Mouse (Mus musculus) common myeloid progenitor, adult 5-6 weeks (primary cell): Measurements from ENCODE around the gene Armc7. TPM values are rescaled to one million over a fixed set of nuclear protein-coding genes. Genes with fewer than 3 reads are reported as not detected.

Experiments
- ATAC-seq: replicated peaks from 2 replicates; pipeline ENCODE4 v1.8.0; 2016; ENCODE audit warnings: low read depth, mild to moderate bottlenecking, moderate TSS enrichment, inconsistent platforms; ENCODE audit not compliant: poor library complexity, severe bottlenecking
- total RNA-seq: library from RNA; stranded (forward); fragments of 200-1000, 187-1606 nt; gene quantifications from 2 replicates; pipeline ENCODE4 v1.2.3, GENCODE M21; 2017

Gene Armc7
- total RNA-seq: 4.2 and 6.5 TPM in 2 replicates

DNA sequence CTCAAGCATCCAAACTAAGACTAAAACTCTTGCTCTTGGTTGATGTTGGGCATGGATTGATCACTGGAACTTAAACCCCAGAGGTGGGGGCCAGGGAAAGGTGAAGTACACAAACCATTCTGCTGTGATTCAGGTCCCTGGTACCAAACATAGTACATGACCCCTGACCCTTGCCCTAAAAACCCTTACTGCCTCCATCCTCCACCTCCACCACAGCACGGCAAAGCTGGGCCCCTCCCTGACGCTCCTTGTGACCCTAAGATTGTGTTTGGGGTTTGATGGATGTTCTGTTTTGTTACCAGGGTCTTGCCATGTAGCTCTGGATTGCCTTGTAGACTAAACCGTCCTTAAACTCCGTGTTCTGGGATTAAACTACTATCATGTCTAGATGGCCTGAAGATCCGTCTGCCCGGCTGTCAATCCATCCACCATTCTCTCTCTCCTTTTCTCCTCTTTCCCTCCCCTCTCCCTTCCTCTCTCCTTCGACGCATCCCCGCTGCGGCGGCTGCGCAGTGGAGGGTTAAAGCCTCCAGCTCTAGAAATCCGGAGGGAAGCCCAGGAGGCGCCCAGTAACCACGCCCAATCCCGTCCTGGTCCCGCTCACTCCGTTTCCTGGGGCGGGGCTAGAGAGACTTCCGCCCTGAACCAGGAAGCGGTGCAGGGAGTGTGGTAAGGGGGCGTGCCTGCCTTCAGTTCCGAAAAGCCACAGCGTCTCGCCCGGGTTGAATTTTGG is at the start of gene Armc7:
Gene Armc7, plus strand, starts transcription at position 643 of the 733 bp plus-strand sequence.
- ATAC-seq: peak; percentile 88

DNA sequence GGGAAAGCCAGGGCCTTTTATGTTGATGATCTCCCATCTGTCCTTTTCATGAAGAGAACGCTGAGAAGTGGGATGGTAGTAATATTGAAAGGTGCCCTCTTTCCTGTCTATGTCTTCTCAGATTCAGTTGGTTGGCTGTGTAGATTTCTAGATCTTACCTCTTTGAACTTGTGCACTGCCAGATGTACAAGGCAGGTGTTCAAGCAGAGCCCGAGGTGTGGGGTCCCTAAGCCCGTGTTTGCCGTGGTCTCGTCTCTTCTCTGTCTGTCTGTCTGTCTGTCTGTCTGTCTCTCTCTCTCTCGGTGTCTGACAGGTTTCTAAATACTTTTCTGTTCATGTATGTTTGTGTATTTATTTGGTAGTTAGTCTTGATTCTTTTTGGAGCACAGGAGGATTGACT is 49.8 kb upstream of the Armc7 start:
- ATAC-seq: no peak

DNA sequence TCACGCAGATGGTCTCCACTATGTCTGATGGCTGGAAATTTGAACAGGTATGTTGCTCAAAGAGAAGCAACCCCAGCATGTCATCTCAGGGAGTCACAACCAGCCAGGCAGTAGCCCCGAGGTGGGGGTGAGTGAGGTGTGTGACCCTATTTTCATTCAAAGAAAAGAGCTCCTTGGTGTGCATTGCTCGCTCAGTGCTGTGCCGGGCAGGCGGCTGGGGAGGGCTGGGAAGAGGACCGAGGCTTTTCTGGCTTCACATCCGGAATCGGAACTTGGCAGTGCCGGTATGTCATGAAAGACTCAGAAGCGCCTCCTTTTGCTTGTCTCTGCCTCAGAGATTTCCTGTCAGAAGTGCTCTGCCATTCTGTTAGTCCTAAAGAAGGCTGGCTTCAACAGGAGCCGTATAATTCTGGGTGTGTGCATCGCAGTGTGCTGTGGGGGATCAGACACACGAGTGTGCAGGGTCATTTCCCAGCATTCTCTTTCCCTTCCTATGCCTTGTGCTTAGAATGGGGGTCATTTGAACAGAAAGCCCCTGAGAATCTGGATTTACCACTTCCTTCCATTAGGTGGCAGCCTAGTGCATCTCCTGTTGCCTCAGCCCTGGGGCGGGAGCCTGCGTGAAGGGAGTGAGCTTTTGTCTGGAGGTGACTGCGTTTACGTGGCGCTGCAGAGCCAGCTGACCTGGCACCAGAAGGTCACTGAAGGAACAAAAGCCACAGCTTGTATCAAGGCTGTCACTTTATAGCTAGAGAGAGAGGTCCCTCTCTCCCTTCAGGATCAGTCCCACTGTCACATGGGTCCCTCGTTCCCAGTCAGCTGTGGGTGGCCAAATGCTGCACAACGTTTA is 47.8 kb upstream of the Armc7 start:
- ATAC-seq: peak; percentile 88

DNA sequence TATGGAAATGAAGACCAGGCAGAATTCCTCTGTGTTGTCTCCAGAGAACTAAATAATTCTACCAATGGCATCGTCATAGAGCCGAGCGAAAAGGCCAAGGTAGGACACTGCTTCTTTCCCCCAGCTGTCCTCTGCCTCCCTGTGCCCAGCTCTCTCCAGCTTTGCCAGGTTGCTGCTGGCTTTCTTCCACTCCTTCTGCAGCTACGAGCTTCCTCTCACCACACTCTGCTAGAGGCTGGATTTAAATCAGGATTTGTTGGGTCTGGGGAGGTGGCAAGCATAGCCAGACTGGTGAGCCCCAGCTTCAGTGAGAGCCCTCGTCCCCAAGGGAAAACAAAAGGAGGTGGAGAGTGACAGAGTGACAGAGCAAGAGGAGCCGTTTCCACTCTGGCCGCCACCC is 46.2 kb upstream of the Armc7 start:
- no peak for ATAC-seq

DNA sequence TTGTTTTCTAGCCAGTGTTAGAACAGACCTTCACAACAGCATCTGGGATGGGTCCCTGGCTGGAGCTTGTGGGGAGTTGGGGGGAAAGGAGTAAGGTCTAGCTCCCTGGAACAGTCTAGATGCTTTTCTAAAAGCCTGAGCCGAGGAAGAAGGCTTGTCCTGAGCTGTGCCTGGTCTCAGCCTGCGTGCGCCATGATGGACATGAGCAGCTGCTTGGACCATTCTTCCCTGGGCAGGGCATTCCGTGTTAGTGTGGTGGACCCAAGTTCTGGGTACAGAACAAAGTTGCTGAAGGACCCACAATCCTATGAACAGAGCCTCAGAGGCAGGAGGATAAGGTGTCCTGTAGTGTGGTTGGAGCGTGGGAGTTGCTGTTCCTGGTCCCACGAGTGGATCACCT is 44.9 kb upstream of the Armc7 start:
- no peak for ATAC-seq

DNA sequence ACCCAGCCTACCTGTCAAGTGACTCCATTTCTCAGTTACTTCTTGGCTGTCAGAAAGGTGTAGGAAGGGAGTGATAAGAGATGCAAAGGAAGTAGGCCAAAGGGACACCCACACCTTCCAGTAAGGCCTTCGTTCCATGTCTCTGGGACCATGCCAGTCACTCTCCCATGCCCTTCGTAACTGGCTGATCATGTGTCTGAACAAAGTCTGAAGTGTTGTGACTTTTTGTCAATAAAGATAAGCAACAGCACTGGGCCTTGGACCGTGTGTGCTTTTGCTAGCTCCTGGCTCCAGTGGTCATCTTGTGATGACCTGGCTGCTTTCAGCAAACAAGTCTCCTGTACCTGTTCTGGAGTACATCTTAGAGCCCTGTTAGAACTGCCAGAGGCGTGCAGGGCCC is 42.7 kb upstream of the Armc7 start:
- ATAC-seq: no peak

DNA sequence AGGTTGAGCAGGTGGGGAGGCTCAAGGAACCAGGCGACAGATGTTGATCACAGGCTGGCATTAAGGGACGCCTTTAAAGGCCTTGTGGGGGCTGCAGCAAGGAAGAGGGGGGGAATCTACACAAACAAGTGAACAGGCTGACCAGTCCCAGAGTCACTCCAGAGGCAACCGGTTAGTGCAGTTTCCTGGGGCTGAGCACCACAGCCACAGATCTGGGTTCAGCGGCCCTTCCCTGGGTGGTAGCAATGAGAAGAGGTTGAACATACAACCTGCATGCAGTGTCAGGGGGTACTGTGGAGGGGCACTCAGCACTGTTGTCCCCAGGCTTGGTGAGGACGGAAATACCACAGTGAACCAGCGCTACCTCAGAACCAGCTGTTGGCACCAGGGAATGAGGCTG is 42.1 kb upstream of the Armc7 start:
- no peak for ATAC-seq

DNA sequence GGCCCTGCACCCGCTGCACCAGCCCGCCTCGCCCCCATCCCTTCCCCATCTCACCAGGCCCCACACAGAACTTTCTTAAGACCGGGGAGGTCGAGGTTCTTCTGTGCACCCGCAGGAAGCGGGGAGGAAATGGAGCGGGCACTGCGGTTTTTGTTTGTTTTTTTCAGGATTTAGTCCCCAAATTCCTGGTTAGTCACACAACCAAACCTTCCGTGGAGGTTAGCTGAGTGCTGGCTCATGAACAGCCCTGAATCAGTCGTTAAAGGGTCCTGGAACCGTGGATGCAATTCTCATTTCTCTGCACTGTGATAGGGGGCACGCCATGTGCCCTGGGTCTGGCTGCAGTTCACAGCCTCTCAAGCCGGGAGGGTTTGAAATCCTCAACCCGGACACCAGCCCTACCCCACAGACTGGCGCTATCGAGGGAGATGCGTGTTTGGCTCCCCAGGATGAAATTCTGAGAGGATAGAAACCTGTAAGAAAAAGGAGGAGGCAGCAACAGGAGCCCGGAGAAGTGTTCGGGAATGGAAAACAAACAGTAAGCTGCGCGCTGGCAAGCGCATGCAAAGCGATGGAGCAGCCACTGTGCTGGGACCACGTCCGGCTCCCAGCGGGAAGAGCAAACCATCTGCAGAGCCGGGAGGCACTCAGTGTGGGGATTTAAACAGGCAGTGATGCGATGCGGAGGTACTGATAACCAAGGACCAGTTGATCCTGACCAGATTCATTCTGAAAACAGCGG is 39.7 kb upstream of the Armc7 start:
- no peak for ATAC-seq

DNA sequence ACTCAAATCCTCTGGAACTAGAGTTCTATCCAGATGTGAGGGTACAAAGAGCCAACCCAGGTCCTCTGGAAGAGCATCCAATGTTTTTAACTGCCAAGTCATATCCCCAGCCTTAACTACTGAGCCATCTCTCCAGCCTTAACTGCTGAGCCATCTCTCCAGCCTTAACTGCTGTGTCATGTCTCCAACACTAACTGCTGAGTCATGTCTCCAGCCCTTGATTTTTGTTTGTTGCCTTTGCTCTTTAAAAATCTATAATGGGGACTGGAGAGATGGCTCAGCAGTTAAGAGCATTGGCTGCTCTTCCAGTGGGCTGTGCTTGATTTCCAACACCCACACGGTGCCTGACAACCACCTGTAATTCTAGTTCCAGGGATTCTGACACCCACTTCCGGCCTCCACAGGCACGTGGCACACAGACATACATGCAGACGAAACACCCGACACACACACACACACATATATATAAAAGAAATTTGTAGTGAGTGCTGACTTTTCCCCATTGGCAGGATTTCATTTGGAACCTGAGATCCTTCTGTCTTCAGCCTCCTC is 37.8 kb upstream of the Armc7 start:
- ATAC-seq: no peak

DNA sequence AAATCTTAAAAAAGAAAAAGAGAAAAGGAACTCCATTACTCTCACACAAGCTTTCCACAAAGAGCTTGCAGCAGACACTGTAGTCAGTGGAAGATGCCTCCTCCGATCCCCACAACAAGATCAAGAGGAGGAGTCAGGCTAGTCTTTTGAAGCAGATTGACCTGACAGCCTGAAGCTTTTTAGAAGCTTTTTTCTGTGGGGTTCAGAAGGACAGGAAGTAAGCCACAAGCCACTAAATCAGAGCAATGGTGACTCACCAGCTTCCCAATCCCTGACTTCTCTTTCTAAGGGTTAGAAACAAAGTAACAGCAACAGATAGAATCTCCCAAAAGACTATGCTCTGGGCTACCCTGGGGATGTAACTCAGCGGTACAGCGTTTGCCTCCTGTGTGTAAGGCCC is 36.1 kb upstream of the Armc7 start:
- ATAC-seq: 0 out of 2 replicates have a peak, but pooled peaks have one; percentile 22

DNA sequence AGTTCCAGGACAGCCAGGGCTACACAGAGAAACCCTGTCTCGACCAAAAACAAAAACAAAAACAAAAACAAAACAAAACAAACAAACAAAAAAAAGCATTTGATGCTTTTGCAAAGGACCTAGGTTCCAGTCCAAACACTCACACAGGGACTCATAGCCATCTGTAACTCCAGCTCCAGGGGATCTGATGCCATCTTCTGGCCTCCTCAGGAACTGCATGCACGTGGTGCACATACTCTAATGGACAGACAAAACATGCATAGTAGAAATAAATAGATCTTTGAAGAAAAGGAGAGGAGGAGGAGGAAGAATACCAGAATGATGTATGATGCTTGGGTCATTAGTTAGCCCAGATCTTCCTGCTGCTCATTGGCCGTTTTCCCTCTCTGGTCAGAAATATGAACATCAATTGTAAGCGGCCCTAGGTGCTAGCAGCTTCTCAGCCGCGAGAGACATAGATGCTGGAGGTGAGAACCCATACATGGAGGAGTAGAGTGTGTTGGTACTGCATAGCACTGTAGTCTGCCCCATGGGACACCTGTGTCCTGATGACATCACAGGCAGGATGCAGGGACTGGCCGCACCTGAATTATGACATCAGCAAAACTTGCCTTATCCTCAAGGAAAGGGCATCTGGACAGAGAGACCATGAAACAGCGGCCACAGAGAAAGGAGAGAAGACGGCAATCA is 35.4 kb upstream of the Armc7 start, which contains the start of gene Trim80:
Gene Trim80, plus strand, starts transcription at position 640 of the 690 bp plus-strand sequence.
- ATAC-seq: no peak

DNA sequence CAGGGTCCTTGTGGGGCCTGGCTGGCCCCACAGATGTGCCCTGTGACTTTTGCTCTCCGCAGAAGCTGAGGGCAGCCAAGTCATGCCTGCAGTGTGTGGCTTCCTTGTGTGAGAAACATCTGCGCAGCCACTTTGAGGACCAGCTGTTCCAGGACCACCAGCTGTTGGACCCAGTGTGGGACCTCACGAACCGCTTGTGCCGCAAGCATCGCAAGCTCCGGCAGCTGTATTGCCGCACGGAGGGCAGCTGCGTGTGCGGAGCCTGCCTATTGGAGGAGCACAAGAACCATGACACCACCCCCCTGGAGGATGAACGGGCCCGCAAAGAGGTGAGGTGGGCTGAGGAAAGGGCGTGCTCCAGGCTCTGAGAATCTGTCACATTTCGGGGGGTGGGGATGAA is 34.0 kb upstream of the Armc7 start:
- no peak for ATAC-seq

DNA sequence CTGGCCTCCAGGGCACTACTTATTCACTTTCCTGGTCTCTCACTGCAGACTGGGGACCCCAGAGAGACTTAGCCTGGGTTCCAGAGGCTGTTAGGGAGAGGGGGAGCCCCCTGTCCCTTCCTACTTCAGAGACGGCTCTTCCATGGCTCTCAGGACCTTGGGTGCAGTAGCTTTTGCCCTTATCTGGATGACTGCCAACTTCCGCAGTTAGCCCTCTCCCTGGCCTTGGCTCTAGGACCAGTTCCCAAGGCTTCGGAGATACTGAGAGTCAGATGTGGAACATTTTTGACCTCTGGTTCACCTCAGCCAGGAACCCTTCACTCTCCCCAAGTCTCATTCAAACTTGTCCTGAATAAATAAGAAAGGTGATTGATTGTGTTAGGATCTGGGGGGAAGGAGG is 28.6 kb upstream of the Armc7 start:
- no peak for ATAC-seq

DNA sequence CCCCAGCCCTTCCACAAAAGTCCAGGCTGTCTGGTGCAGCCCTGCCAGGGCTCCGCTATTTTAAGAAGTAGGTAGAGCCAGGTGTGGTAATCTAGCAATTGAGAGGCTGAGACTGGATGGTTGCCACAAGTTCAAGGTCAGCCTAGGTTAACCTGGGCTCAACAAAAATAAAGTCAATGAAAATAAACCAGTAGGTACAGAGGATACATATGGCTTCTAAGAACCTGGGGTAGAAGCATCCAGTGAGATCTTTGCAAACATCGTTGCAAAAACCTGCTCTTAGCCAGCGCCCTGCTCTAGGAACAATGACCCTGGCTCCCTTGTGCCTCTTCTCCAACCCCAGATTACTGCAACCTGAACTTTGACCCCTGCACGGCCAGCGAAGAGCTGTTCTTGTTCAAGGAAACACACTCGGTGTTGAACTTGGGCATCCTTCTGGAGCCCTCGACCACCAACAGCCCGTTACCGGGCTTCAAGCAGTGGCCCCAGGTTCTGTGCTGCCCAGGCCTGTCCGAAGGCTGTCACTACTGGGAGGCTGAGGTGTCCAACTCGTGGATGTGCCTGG is 28.1 kb upstream of the Armc7 start:
- ATAC-seq: no peak

DNA sequence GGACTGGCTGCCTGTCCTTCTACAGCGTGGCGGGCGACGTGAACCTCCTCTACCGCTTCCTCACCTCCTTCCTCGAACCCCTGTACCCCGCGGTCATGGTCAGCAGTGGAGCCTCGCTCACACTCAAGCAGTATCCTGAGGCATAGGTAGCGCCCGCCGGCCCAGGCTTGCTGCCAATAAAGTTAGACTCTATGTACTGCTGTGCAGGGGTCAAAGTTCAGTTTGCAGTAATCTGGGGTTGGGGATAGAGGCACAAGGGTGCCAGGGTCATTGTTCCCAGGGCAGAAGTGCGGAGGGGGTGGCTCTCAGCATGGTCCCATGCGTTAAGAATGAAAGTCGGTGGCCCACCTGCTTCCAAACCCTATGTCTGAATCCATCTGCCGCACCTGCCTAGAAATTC is 27.4 kb upstream of the Armc7 start:
- no peak for ATAC-seq

DNA sequence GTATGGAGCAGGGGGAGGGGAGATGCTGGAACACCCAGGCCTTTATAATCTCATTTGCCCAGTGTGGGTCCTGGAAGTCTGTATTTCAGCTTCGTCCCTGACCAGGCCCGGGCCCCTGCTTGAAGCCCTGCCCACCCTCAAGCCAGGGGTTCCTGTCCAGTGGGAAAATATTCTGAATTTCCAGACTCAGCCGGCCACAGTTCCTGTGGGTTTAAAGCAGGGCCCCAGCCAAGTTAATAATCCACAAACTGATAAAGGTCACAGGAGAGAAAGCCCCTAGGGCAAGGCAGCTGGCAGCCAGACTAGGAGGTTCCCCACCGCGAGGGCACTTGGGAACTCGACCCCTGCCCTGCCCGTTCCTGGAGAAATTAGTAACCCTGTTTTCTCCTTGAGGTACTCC is 26.5 kb upstream of the Armc7 start:
- ATAC-seq: no peak

DNA sequence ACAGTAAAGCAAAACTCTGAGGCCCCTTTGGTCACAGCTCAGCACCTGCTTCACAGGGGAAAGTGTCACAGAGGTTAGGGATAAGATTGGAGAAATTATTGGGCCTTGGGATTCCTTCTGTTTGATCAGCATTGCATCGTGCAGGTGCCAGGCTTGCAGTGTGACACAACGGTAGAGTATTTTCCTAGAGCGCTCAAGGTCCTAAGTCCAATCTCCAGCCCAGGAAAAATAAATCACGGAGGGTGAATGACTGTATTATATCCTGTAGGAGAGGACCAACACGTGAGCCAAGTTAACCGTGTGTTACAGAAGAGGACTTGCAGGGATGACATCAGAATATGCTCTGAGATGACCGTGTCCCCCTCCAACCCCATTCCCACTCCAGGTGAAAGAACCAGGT is 25.3 kb upstream of the Armc7 start:
- ATAC-seq: no peak

DNA sequence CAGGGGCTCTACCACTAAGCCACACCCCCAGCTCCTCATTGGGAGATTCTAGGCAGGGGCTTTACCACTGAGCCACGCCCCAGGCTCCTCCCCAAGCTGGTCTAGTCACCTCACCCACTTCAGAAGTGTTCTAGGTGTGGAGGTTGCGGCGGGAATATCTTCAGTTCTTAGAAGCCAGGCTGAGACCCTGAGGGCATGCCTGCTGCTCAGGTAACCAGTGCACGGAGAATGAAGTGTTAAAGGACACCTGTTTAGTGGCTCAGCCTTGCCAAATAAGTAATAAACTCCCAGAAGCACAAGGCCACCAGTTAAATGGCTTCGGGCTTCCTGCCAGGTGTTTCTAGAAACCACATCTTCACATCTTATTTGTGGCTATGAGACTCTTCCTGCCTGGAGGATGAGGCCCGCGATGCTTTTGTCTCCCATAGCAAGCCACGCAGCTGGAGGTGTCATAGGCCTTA is 23.7 kb upstream of the Armc7 start:
- peak; percentile 31; the same call in 1 of the 2 replicates for ATAC-seq

DNA sequence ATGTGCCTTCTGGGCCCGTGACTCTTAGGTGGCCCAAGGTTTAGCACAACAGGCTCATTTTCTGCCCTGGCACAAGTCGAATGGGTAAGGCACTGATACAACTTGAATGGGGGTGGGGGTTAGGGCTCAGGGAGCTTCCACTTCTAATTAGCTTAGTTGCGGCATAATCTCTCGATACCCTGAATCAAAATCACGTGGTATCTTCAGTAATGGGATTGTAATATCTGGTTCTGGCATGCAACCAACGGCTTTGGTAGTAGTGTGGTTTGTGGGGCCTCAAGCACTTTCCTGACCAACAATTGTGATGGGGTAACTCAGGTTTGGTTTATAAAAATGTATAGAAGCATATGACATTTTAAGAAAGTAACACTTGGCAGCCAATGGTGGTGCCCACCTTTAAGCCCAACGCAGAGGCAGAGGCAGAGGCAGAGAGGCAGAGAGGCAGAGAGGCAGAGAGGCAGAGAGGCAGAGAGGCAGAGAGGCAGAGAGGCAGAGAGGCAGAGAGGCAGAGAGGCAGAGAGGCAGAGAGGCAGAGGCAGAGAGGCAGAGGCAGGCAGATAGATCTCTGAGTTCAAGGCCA is 23.1 kb upstream of the Armc7 start:
- peak; percentile 27; the same call in 1 of the 2 replicates for ATAC-seq
